Mouse (Mus musculus) C2C12 (cell line): ENCODE measurements around the gene Rasgef1a. TPM values are rescaled to one million over a fixed set of nuclear protein-coding genes. Genes with fewer than 3 reads are reported as not detected.

Experiments
- H3K27me3 ChIP-seq: one replicate; pipeline ENCODE4 v1.6.1; 2011; ENCODE audit not compliant: control insufficient read depth, insufficient read depth, insufficient read length
- H3K36me3 ChIP-seq: one replicate; pipeline ENCODE4 v1.6.1; 2011; ENCODE audit not compliant: control insufficient read depth, insufficient read depth
- H3K4me3 ChIP-seq: one replicate; pipeline ENCODE4 v1.5.1; 2011; ENCODE audit warnings: mild to moderate bottlenecking, control low read depth; ENCODE audit not compliant: poor library complexity, insufficient read depth, severe bottlenecking
- H3K79me2 ChIP-seq: one replicate; pipeline ENCODE4 v1.6.1; 2011; ENCODE audit not compliant: control insufficient read depth, insufficient read depth
- H3K79me3 ChIP-seq: one replicate; pipeline ENCODE4 v1.6.1; 2011; ENCODE audit warnings: low read depth, control low read depth
- H3ac ChIP-seq: one replicate; pipeline ENCODE3; 2011; ENCODE audit warnings: low read depth; ENCODE audit not compliant: control insufficient read depth, insufficient read length
- CEBPB ChIP-seq: IDR thresholded peaks from one replicate; pipeline ENCODE4 v1.6.1; 2011; ENCODE audit warnings: low read depth, mild to moderate bottlenecking, control low read depth, moderate library complexity
- CTCF ChIP-seq: IDR thresholded peaks from one replicate; pipeline ENCODE4 v1.5.1; 2011; ENCODE audit not compliant: control insufficient read depth, insufficient read depth, insufficient read length
- FOSL1 ChIP-seq: IDR thresholded peaks from one replicate; pipeline ENCODE4 v1.8.0; 2011; ENCODE audit warnings: mild to moderate bottlenecking, low read length; ENCODE audit not compliant: poor library complexity, insufficient read depth, severe bottlenecking
- MAX ChIP-seq: IDR thresholded peaks from one replicate; pipeline ENCODE4 v1.6.1; 2011; ENCODE audit warnings: mild to moderate bottlenecking, control low read depth
- MYOD1 ChIP-seq: IDR thresholded peaks from one replicate; pipeline ENCODE4 v1.6.1; 2011; ENCODE audit warnings: low read depth; ENCODE audit not compliant: control insufficient read depth, insufficient read length
- MYOG ChIP-seq: IDR thresholded peaks from one replicate; pipeline ENCODE4 v1.6.1; 2011; ENCODE audit not compliant: control insufficient read depth, insufficient read length; ENCODE audit errors: extremely low read depth
- USF1 ChIP-seq: IDR thresholded peaks from one replicate; pipeline ENCODE4 v1.6.1; 2011; ENCODE audit warnings: low read depth, mild to moderate bottlenecking, control low read depth, moderate library complexity
- polyA plus RNA-seq: library from polyadenylated mRNA; unstranded; fragments of >200 nt; fragmentation: generic; extraction: Trizol; gene quantifications from one replicate; pipeline ENCODE4 v1.2.1, GENCODE M21; 2012; ENCODE audit warnings: missing spikeins

The Rasgef1a gene
- polyA plus RNA-seq, 1 experiment, result 0.09 TPM

GRCm38 (mm10) chr6:117991297-117991696 lies 19.9 kb upstream of the Rasgef1a start:
- no peaks in the 10 kb centered on the region for H3K79me3 ChIP-seq
- no peak overlapping the region for H3ac ChIP-seq
- H3K27me3 ChIP-seq, result peaks cover 12% of the 10 kb centered on the region
- no peaks in the 10 kb centered on the region for H3K36me3 ChIP-seq
- TF ChIP-seq CTCF (no peak), USF1 (no peak), MYOG (no peak)
- no peaks in the 10 kb centered on the region for H3K79me2 ChIP-seq
- no peak overlapping the region for H3K4me3 ChIP-seq

- no peak overlapping the region for H3ac ChIP-seq
- no peak for TF ChIP-seq CTCF
- no peak for TF ChIP-seq MAX
- TF ChIP-seq MYOG, result no peak
- no peak for TF ChIP-seq USF1
- no peak for TF ChIP-seq FOSL1
- TF ChIP-seq CEBPB, result no peak
- no peak for TF ChIP-seq MYOD1
- H3K4me3 ChIP-seq, result no peak overlapping the region
- H3K79me2 ChIP-seq, result no peaks in the 10 kb centered on the region
- peaks cover 12% of the 10 kb centered on the region for H3K27me3 ChIP-seq
- H3K36me3 ChIP-seq, result no peaks in the 10 kb centered on the region
- H3K79me3 ChIP-seq, result no peaks in the 10 kb centered on the region
Measured at GRCm38 (mm10) chr6:117991928-117992327, 19.3 kb upstream of the Rasgef1a start.

DNA sequence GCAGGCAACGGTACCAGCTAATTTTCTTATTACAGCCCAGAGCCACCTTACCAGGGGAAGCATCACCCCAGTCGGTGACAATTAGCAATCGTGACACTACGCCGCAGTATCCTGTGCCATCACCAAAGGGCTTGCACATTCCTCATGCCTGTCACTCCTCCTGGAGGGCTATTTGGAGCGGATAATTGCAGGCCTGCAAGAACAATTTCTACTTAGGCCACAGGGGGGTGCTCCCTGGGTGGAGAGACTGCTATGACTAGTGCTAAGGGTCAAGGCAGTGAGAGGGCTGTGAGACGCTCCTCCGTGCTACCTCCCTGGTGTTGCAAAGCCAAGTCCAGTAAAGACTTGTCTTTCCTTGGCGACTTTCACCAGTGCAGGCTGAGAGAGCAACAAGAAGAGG lies 16.1 kb upstream of the Rasgef1a start:
- Histone ChIP-seq H3K79me3 (no peaks in the 10 kb centered on the region), H3K27me3 (peaks cover 12% of the 10 kb centered on the region), H3ac (no peak overlapping the region), H3K79me2 (no peaks in the 10 kb centered on the region), H3K4me3 (no peak overlapping the region), H3K36me3 (no peaks in the 10 kb centered on the region)
- TF ChIP-seq USF1 (no peak), FOSL1 (no peak)

DNA sequence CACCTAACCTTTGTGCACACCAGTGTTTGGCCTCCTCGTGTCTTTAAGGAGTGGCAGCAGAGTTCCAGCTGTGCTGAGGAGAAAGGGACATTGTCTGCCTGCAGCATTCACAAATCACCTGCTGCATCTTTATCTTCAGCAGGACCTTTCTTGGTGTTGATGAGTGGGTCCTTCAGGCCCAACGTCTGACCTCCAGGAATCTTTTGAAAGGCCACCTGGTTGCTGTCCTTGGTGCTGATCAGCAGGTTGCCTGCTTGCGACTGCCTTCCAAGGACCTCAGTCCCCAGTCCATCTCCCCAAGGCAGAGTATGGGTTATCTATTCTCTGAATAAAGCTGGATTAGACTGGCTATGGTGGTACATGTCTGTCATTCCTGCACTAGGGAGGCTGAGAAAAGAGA lies 10.0 kb upstream of the Rasgef1a start:
- Histone ChIP-seq H3K4me3 (no peak overlapping the region), H3ac (no peak overlapping the region), H3K27me3 (peaks cover 25% of the 10 kb centered on the region), H3K79me3 (no peaks in the 10 kb centered on the region), H3K79me2 (no peaks in the 10 kb centered on the region), H3K36me3 (no peaks in the 10 kb centered on the region)
- TF ChIP-seq MYOD1, result no peak
- no peak for TF ChIP-seq CTCF
- TF ChIP-seq MYOG, result no peak
- no peak for TF ChIP-seq USF1
- TF ChIP-seq MAX, result no peak
- TF ChIP-seq CEBPB, result no peak
- TF ChIP-seq FOSL1, result no peak

DNA sequence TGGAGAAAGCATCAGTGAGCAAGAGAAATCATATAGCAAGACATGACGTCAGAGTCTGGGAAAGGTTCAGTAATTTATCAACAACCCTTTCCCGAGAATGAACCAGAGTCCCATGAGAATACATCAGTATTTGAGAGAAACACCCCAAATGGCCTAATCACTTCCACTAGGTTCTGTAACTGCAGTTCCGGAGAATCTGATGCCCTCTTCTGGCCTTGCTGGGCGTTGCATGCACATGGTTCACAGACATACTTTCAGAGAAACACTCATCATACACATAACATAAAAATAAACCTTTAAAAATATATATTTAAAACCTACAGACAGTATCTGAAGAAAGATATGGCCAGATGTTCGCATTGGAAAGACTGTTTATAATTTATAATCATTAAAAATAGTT lies 3.9 kb upstream of the Rasgef1a start:
- Histone ChIP-seq H3ac (no peak overlapping the region), H3K36me3 (no peaks in the 10 kb centered on the region), H3K4me3 (no peak overlapping the region), H3K27me3 (peaks cover 33% of the 10 kb centered on the region), H3K79me2 (no peaks in the 10 kb centered on the region), H3K79me3 (no peaks in the 10 kb centered on the region)
- TF ChIP-seq CTCF (no peak), MYOG (no peak), MAX (no peak), CEBPB (no peak), FOSL1 (no peak), USF1 (no peak), MYOD1 (no peak)

DNA sequence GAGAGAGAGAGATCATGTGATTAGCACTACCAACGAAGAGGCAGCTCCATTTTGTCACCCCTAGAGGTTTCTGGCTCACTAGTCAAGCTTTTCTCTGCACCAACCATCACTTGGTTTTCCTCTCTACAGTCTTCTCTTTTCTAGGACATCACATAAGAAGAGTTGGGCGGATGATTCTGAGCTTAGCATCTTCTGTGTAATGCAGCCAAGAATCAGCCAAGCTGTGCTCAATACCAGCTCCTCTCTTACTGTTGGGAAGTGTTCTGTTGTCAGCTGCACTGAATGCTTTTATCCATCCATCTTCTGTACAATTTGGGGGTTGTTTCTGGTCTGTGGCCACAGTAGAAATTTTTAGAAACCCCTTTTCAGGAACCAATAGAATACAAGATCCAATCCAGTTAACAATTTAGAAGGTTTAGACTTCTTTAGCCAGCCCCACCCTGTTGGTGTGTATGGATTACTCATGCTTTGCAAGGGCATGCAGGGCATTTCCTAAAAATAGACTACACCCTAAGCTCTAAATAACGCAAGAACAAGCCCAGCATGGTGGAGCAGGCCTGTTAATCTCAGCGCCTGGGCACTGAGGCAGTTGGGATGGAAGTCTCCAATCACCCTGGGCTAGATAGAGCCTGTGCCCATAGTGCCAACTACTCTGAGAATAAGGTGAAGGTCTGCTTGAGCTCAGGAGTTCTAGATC lies 3.2 kb upstream of the Rasgef1a start:
- H3K27me3 ChIP-seq, result peaks cover 33% of the 10 kb centered on the region
- H3K79me2 ChIP-seq, result no peaks in the 10 kb centered on the region
- no peak overlapping the region for H3K4me3 ChIP-seq
- H3K36me3 ChIP-seq, result no peaks in the 10 kb centered on the region
- TF ChIP-seq CEBPB (no peak), MYOG (no peak), CTCF (no peak), MYOD1 (no peak), FOSL1 (no peak), USF1 (no peak), MAX (no peak)
- no peak overlapping the region for H3ac ChIP-seq
- H3K79me3 ChIP-seq, result no peaks in the 10 kb centered on the region
